Mouse (Mus musculus): ENCODE measurements around the gene Aatk. TPM values are rescaled to one million over a fixed set of nuclear protein-coding genes. Genes with fewer than 3 reads are reported as not detected.
A peak's percentile ranks its signal among the peaks of the same experiment; 100 is the strongest.

The Aatk gene
- polyA plus RNA-seq, 2 experiments = 0.13 to 0.45 TPM

DNA sequence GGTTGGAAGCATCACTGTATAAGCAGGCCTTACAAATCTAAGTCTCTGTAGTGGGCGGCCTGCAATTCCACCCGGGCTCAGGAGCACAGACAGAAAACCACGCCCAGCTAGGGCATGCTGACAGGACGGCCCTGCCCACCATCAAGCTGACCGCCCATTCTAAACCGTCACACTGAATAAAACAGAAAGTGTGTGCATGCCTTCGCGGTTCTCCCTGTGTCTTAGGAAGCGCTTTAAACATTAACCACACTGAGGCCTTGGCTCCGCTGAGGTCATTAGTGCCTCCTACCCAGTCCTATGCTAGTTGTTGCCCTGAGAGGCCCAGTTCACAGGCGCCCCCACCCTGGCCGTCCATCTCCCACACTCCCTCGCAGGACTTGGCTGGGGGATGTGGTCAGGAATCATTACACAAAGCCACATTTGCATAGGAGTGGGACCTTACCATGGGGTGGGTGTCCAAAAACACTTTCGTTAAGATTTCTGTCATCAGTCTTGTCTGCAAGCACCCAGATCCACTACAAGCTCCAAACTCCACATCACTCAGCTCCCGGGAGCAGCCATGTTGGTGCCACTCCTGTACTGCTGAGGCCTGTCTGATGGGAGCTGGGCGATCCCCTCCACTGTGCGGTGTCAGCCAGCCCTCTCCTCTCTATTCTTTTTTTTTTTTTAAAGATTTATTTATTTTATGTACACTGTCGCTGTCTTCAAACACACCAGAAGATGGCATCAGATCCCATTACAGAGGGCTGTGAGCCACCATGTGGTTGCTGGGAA is 18.5 kb downstream of the Aatk start:
- Histone ChIP-seq H3K4me3 (ENCODE audit: insufficient read depth in 1 of 2, low read depth in 2 of 2, low read length in 2 of 2) (no peak overlapping the region), H3K27ac (no peak overlapping the region), H3K9ac (replicated peaks) (no peak overlapping the region), H3K36me3 (replicated peaks; ENCODE audit: control insufficient read depth, insufficient read depth, low read depth) (no peaks in the 10 kb centered on the region), H3K4me1 (replicated peaks; ENCODE audit: control insufficient read depth in 2 of 2, insufficient read depth in 2 of 2, low read length in 1 of 2) (0 out of 4 replicates have a peak, but pooled peaks cover 0 to 2% of the 10 kb centered on the region in 2 experiments), H3K9me3 (ENCODE audit: control insufficient read depth, low read length) (no peaks in the 10 kb centered on the region), H3K4me2 (ENCODE audit: low read depth) (no peak overlapping the region), H3K27me3 (ENCODE audit: control insufficient read depth, insufficient read depth, low read length) (no peaks in the 10 kb centered on the region)
- DNase-seq (ENCODE audit: low read depth in 3 of 3, low spot score in 3 of 3) = no peak
- TF ChIP-seq CTCF (IDR thresholded peaks at IDR 0.05; ENCODE audit: low read depth) = no peak
- no peak for TF ChIP-seq EP300 (IDR thresholded peaks at IDR 0.05; ENCODE audit: low read depth)
- WGBS (ENCODE audit: insufficient replicate concordance) = 68% methylated on average over 18 of the region's 18 CpGs
- ATAC-seq (ENCODE audit: insufficient read depth) = peak; percentile 34; the same call in 1 of the 2 replicates

DNA sequence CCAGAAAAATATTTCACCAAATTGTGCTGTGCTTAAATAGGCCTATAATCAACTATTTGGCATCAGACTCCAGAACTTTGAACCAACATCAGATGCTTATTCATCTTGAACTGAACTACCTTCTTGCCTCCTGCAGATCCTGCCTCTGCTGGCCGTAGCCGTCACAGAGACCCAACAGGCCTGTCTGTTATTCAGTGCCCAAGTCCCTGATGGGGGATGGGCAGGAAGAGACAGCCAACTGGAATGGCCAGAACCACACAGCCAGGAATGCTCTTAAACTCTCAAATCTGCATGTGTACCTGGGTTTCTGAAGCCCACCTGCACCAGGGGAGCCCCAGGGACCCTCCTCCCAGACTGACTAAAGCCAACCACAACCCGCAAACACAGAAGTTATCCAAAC is 20.0 kb downstream of the Aatk start:
- DNase-seq (ENCODE audit: low read depth in 3 of 3, low spot score in 3 of 3) (no peak), ATAC-seq (ENCODE audit: insufficient read depth) (no peak)
- WGBS (ENCODE audit: insufficient replicate concordance) = 63% methylated on average over 3 of the region's 3 CpGs
- Histone ChIP-seq H3K4me3 (ENCODE audit: insufficient read depth in 1 of 2, low read depth in 2 of 2, low read length in 2 of 2) (no peak overlapping the region), H3K36me3 (replicated peaks; ENCODE audit: control insufficient read depth, insufficient read depth, low read depth) (no peaks in the 10 kb centered on the region), H3K9me3 (ENCODE audit: control insufficient read depth, low read length) (no peaks in the 10 kb centered on the region), H3K4me1 (replicated peaks; ENCODE audit: control insufficient read depth in 2 of 2, insufficient read depth in 2 of 2, low read length in 1 of 2) (0 out of 4 replicates have a peak, but pooled peaks cover 0 to 2% of the 10 kb centered on the region in 2 experiments), H3K4me2 (ENCODE audit: low read depth) (no peak overlapping the region), H3K9ac (replicated peaks) (no peak overlapping the region), H3K27ac (no peak overlapping the region), H3K27me3 (ENCODE audit: control insufficient read depth, insufficient read depth, low read length) (no peaks in the 10 kb centered on the region)
- TF ChIP-seq CTCF (IDR thresholded peaks at IDR 0.05; ENCODE audit: low read depth) (no peak), EP300 (IDR thresholded peaks at IDR 0.05; ENCODE audit: low read depth) (no peak)

DNA sequence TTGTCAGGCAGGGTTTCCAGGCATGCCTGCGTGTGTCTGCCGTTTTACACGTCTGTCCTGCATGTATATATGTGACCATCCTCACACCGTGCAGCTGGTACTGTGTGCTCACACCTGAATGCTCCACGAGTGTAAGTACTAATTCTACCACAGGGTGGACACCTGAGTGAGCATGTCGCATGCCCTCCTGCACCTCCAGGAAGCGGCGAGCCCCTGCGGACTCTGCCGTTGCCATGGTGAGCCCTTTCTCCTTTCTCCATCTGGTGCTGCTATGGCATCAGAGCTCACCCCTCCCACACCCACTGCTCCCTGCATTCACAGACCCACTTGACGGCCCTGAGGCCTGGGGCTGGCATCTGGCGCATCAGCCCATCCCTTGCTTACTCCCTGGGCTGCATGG is 24.1 kb downstream of the Aatk start:
- Histone ChIP-seq H3K4me2 (ENCODE audit: low read depth) (no peak overlapping the region), H3K4me3 (ENCODE audit: insufficient read depth in 1 of 2, low read depth in 2 of 2, low read length in 2 of 2) (no peak overlapping the region), H3K36me3 (replicated peaks; ENCODE audit: control insufficient read depth, insufficient read depth, low read depth) (no peaks in the 10 kb centered on the region), H3K27ac (no peak overlapping the region), H3K4me1 (replicated peaks; ENCODE audit: control insufficient read depth in 2 of 2, insufficient read depth in 2 of 2, low read length in 1 of 2) (no peaks in the 10 kb centered on the region), H3K9me3 (ENCODE audit: control insufficient read depth, low read length) (no peaks in the 10 kb centered on the region), H3K9ac (replicated peaks) (no peak overlapping the region), H3K27me3 (ENCODE audit: control insufficient read depth, insufficient read depth, low read length) (no peaks in the 10 kb centered on the region)
- WGBS (ENCODE audit: insufficient replicate concordance) = 71% methylated on average over 12 of the region's 12 CpGs
- DNase-seq (ENCODE audit: low read depth in 3 of 3, low spot score in 3 of 3) (no peak), ATAC-seq (ENCODE audit: insufficient read depth) (no peak)
- TF ChIP-seq EP300 (IDR thresholded peaks at IDR 0.05; ENCODE audit: low read depth) (no peak), CTCF (IDR thresholded peaks at IDR 0.05; ENCODE audit: low read depth) (no peak)

DNA sequence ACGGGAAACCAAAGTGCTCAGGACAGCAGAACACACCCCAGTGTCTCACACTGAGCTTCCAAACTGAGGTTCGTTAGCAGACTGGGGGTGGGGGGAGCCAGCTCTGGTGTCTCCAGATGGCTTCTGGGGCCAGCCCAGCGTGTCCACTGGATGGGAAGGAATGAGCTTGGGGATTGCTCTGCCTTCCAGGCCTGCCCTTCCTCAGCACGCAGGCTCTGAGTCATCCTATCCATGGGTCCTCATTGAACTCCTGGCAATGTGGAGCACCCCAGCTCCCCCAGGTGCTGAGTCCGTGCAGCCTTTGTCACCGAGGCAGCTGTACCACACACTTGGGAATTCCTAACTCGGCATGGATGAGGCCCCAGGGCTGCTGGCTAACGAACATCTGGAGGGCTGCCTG is 24.8 kb downstream of the Aatk start:
- Histone ChIP-seq H3K4me1 (replicated peaks; ENCODE audit: control insufficient read depth in 2 of 2, insufficient read depth in 2 of 2, low read length in 1 of 2) (no peaks in the 10 kb centered on the region), H3K4me3 (ENCODE audit: insufficient read depth in 1 of 2, low read depth in 2 of 2, low read length in 2 of 2) (no peak overlapping the region), H3K27ac (no peak overlapping the region), H3K36me3 (replicated peaks; ENCODE audit: control insufficient read depth, insufficient read depth, low read depth) (no peaks in the 10 kb centered on the region), H3K27me3 (ENCODE audit: control insufficient read depth, insufficient read depth, low read length) (no peaks in the 10 kb centered on the region), H3K9me3 (ENCODE audit: control insufficient read depth, low read length) (no peaks in the 10 kb centered on the region), H3K9ac (replicated peaks) (no peak overlapping the region), H3K4me2 (ENCODE audit: low read depth) (no peak overlapping the region)
- no peak for DNase-seq (ENCODE audit: low read depth in 3 of 3, low spot score in 3 of 3)
- ATAC-seq (ENCODE audit: insufficient read depth) = no peak
- TF ChIP-seq CTCF (IDR thresholded peaks at IDR 0.05; ENCODE audit: low read depth) = no peak
- no peak for TF ChIP-seq EP300 (IDR thresholded peaks at IDR 0.05; ENCODE audit: low read depth)
- 60% methylated on average over 8 of the region's 8 CpGs for WGBS (ENCODE audit: insufficient replicate concordance)

DNA sequence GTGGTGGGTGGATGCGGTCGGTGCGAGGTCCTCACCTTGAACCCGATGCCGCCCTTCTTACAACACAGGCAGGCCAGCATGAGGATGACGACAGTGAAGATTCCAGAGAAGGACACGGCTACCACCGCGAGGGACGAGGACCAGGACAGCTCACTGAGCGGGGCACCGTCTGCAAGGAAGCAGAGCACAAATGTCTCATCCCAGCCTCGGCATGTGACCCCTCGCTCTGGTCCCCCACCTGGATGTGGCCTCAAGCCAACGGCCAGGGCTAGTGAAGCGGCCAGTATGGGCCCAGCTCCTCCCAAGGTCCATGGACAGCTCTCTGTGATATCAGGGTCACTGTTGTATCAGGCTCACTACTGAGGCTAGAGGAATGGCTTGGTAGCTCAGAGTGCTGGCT is 25.6 kb downstream of the Aatk start:
- WGBS (ENCODE audit: insufficient replicate concordance) = 81% methylated on average over 16 of the region's 16 CpGs
- Histone ChIP-seq H3K9me3 (ENCODE audit: control insufficient read depth, low read length) (no peaks in the 10 kb centered on the region), H3K27me3 (ENCODE audit: control insufficient read depth, insufficient read depth, low read length) (no peaks in the 10 kb centered on the region), H3K36me3 (replicated peaks; ENCODE audit: control insufficient read depth, insufficient read depth, low read depth) (no peaks in the 10 kb centered on the region), H3K4me1 (replicated peaks; ENCODE audit: control insufficient read depth in 2 of 2, insufficient read depth in 2 of 2, low read length in 1 of 2) (no peaks in the 10 kb centered on the region), H3K9ac (replicated peaks) (no peak overlapping the region), H3K4me3 (ENCODE audit: insufficient read depth in 1 of 2, low read depth in 2 of 2, low read length in 2 of 2) (no peak overlapping the region), H3K27ac (no peak overlapping the region), H3K4me2 (ENCODE audit: low read depth) (no peak overlapping the region)
- ATAC-seq (ENCODE audit: insufficient read depth) (no peak), DNase-seq (ENCODE audit: low read depth in 3 of 3, low spot score in 3 of 3) (no peak)
- no peak for TF ChIP-seq EP300 (IDR thresholded peaks at IDR 0.05; ENCODE audit: low read depth)
- TF ChIP-seq CTCF (IDR thresholded peaks at IDR 0.05; ENCODE audit: low read depth) = no peak
